Mouse (Mus musculus): ENCODE results near the gene Map3k9. TPM values are rescaled to one million over a fixed set of nuclear protein-coding genes. Genes with fewer than 3 reads are reported as not detected.

Gene Map3k9
- polyA plus RNA-seq, 1 experiment from 2014 or later = 4.2 TPM

DNA sequence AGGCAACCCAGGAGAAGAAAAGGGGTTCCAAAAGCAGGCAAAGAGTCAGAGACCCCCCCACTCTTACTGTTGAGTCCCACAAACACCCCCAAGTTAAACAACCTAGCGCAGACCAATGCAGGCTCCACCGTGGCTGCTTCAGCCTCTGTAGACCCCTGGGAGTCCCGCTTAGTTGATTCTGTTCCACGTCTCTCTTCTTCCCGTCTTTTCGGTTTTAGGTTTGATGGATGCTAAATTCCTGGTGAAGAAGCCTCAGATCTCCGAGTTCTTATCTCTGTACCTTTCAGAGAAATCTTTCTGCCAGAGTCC lies 26.5 kb upstream of the Map3k9 start:
- Histone ChIP-seq H3K27ac (no peak overlapping the region), H3K4me3 (peak overlapping the region; percentile 27), H3K27me3 (no peaks in the 10 kb centered on the region), H3K9ac (peak overlapping the region; percentile 43; the same call in 1 of the 2 replicates), H3K9me3 (replicated peaks) (no peaks in the 10 kb centered on the region), H3K36me3 (ENCODE audit: poor library complexity, severe bottlenecking) (no peaks in the 10 kb centered on the region), H3K4me2 (peak overlapping the region; percentile 59), H3K4me1 (peaks cover 17% of the 10 kb centered on the region)
- 5% methylated on average over 7 of the region's 7 CpGs for WGBS
- ATAC-seq = no peak

DNA sequence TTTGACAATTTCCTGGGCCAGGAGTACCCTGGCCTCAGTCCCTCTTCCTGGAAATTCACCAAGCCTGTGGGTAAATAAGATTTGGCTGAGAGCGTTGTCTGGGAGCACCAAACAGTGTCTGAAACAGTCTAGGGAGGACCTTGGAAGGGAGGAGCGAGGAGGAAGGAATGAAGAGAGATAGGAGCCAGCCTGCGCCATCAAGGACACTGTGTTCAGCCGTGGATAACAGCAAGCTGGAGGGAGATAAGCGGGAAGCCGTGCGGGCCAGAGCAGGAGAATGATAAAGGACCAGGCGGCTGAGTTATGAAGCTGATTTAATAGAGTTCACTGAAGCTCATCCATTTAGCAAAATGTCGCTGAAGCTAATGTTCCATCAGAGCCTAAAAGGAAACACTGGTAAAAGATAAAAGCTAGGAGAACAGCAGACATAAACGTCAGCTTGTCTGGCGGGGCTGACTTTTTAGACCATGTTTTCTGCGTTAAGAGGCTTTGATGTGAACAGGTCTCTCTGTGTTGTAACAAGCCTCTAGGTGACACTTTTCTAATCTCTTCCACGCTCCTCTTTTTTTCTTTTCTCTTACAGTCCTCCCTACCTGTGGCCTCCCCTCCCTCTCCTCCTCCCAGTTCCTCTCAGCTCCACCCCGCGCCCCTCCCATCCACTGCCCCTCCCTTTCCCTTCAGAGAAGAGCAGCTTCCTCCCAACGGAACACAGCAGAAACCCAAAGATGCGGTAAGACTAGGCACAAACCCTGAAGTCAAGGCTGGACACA lies 26.0 kb upstream of the Map3k9 start:
- Histone ChIP-seq H3K27me3 (no peaks in the 10 kb centered on the region), H3K36me3 (ENCODE audit: poor library complexity, severe bottlenecking) (no peaks in the 10 kb centered on the region), H3K9me3 (replicated peaks) (no peaks in the 10 kb centered on the region), H3K9ac (peak overlapping the region; percentile 43; the same call in 1 of the 2 replicates), H3K4me1 (peaks cover 17% of the 10 kb centered on the region), H3K4me2 (peak overlapping the region; percentile 59), H3K4me3 (peak overlapping the region; percentile 27), H3K27ac (no peak overlapping the region)
- no peak for ATAC-seq
- WGBS = 33% methylated on average over 17 of the region's 17 CpGs

DNA sequence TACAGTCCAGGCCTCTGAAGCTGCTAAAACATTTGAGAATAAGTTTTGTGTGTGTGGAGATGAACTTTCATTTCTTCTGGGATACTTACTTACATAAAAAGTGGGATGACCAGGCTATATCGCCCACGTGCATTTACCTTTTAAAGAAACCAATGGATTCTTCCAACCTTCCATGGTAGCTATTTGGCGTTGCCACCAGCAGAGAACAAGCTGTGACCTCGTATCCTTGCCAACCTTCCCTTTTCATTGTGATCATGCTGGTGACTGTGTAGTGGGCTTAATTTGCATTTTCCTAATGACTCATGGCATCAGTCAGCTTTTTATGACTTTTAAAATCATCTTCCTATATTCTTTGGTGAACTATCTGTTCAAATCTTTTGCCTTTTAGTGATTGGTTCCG lies 25.1 kb upstream of the Map3k9 start:
- Histone ChIP-seq H3K27me3 (no peaks in the 10 kb centered on the region), H3K9me3 (replicated peaks) (no peaks in the 10 kb centered on the region), H3K9ac (no peak overlapping the region), H3K27ac (no peak overlapping the region), H3K36me3 (ENCODE audit: poor library complexity, severe bottlenecking) (no peaks in the 10 kb centered on the region), H3K4me3 (no peak overlapping the region), H3K4me1 (peaks cover 17% of the 10 kb centered on the region), H3K4me2 (no peak overlapping the region)
- WGBS = 90% methylated on average over 5 of the region's 5 CpGs
- no peak for ATAC-seq

DNA sequence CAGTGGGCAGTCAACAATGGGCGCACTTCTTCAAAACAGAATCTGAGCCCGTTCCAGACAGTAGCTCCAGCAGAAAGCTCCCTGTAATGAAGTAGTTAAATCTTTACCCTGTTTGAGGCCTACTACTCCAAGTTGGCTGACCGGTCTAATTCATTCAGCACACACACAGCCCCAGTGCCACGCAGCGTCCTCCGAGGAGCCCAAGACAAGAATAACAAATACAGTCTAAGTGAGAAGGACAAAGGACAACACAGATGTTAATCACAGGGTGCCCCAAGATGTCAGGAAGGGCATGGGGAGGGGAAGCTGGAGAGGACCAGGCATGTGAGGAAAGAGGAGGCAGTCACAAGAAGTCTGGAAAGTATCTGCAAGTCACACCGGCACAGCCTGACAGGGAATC lies 22.8 kb upstream of the Map3k9 start:
- Histone ChIP-seq H3K4me3 (no peak overlapping the region), H3K9ac (no peak overlapping the region), H3K9me3 (replicated peaks) (no peaks in the 10 kb centered on the region), H3K4me1 (peaks cover 14% of the 10 kb centered on the region), H3K27me3 (no peaks in the 10 kb centered on the region), H3K36me3 (ENCODE audit: poor library complexity, severe bottlenecking) (no peaks in the 10 kb centered on the region), H3K4me2 (no peak overlapping the region), H3K27ac (no peak overlapping the region)
- no peak for ATAC-seq
- WGBS = 50% methylated on average over 7 of the region's 7 CpGs

DNA sequence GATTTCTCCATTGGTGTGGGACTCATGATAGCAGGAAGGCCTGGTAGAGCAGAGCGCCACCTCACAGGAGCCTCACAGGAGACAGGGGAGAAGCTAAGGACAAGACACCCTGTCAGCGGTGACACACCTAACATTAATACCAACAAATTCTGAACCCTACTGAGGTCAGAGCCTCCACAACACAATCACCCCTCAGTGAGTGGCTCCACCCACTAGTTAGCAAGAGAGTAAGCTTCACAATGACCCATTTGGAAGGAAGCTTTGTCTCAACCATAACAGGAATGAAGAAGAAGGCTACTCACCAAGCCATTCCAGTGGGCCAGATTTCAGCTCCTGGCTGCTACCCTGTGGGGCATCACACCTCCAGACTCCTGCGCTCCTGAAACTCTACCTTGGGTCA lies 22.0 kb upstream of the Map3k9 start:
- H3K27me3 ChIP-seq = no peaks in the 10 kb centered on the region
- H3K36me3 ChIP-seq (ENCODE audit: poor library complexity, severe bottlenecking) = no peaks in the 10 kb centered on the region
- no peak for ATAC-seq
- H3K4me3 ChIP-seq = no peak overlapping the region
- peaks cover 10% of the 10 kb centered on the region for H3K4me1 ChIP-seq
- no peak overlapping the region for H3K27ac ChIP-seq
- H3K9me3 ChIP-seq (replicated peaks) = no peaks in the 10 kb centered on the region
- H3K4me2 ChIP-seq = no peak overlapping the region
- 99% methylated on average over 3 of the region's 3 CpGs for WGBS
- H3K9ac ChIP-seq = no peak overlapping the region

DNA sequence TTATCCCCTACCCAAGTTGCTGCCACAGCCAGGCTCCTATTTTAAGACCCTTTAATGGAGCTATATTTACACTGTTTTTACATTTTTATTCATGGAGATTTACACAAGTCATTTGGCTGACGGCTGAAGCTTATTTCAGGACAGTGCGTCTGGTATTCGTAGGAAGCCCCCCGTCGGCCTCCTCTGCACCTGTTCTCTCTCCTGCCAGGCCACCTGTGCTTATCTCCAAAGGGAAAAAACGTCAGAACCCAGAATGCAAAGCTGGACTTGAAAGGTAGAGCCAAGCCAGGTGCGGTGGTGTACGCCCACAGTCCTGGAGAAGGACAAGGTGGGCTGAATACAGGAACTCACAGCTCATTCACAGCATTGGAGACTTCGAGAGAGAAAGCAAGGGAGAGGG lies 20.2 kb upstream of the Map3k9 start:
- Histone ChIP-seq H3K4me1 (no peaks in the 10 kb centered on the region), H3K9ac (no peak overlapping the region), H3K27ac (no peak overlapping the region), H3K4me2 (no peak overlapping the region), H3K9me3 (replicated peaks) (no peaks in the 10 kb centered on the region), H3K4me3 (no peak overlapping the region), H3K36me3 (ENCODE audit: poor library complexity, severe bottlenecking) (no peaks in the 10 kb centered on the region), H3K27me3 (no peaks in the 10 kb centered on the region)
- 88% methylated on average over 9 of the region's 9 CpGs for WGBS
- ATAC-seq = no peak

DNA sequence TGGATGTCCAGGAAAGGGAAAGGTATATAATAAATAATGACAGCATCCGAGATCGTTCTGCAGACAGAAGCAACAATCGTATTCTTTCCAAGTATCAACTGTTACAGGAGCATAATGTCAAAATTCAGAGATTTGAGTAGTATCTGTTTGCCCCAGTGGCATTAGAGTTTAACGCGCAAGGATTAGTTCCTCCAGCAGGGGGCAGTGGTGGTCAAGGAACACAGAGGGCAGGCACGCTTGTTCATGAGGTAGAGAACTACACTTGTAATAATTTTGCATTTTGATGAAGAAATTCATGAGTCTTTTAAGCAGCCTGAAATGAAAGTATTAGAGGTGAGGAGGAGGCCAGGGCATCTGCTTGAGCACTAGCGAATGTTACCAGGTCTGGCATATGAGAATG lies 15.6 kb upstream of the Map3k9 start:
- no peak overlapping the region for H3K9ac ChIP-seq
- H3K4me1 ChIP-seq = no peaks in the 10 kb centered on the region
- no peak overlapping the region for H3K4me3 ChIP-seq
- H3K27me3 ChIP-seq = no peaks in the 10 kb centered on the region
- no peak overlapping the region for H3K4me2 ChIP-seq
- H3K27ac ChIP-seq = no peak overlapping the region
- no peaks in the 10 kb centered on the region for H3K36me3 ChIP-seq (ENCODE audit: poor library complexity, severe bottlenecking)
- 0 out of 2 replicates have a peak, but pooled peaks have one; percentile 50 for ATAC-seq
- H3K9me3 ChIP-seq (replicated peaks) = no peaks in the 10 kb centered on the region
- WGBS = 8% methylated on average over 7 of the region's 7 CpGs

DNA sequence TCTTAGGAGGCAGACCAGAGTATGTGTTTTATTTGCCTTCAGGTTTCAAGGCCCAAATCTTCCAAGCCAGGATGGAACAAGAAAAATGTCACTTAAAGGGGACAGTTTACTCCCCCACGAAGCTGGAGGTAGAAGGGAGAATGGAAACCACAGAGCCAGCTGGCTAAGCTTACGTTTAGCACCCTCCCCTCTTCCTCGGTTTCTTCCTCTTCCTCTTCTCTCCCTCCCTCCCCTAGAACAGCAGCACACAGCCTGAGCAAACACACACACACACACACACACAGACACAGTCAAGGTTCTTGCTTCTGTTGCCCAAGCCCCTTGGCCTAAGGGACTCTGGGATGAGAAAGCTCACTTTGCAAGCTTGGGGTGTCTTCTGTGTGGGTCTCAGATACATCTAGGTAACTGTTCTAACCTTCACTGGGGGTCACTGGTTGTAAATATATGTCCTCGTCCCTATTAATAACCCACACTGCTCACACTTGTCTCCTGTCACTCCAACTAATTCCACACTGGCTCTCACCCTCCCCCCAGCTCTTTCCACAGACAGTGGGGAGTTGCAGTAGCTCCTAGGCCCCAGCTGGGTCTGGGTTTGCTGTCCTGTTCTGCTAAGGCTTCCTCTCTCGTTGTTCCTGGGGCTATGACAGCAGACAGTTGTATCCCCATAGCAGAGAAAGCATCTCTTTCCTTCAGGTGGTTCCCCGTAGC lies 11.7 kb upstream of the Map3k9 start:
- no peak overlapping the region for H3K4me3 ChIP-seq
- H3K4me1 ChIP-seq = no peaks in the 10 kb centered on the region
- H3K36me3 ChIP-seq (ENCODE audit: poor library complexity, severe bottlenecking) = no peaks in the 10 kb centered on the region
- ATAC-seq = no peak
- H3K4me2 ChIP-seq = no peak overlapping the region
- 72% methylated on average over 6 of the region's 6 CpGs for WGBS
- H3K27me3 ChIP-seq = no peaks in the 10 kb centered on the region
- no peak overlapping the region for H3K27ac ChIP-seq
- no peaks in the 10 kb centered on the region for H3K9me3 ChIP-seq (replicated peaks)
- H3K9ac ChIP-seq = no peak overlapping the region

DNA sequence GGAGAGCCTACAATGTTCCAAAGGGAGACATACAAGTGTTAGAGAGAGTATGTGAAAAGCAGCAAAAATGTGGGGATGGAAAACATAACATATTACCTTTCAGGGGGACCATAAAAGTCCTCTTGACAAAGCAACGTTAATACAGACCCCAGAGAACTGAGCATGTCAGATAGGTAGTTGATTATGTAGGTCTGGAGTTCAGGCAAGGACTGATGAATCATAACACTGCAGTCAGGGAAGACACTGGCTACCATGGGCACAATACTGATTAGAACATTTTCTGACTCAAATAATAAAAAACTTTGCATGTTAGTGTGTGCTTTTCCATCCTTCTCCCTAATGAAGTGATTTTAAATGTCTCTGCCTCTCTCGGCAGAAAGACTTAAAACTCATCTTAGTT lies 8.5 kb upstream of the Map3k9 start:
- H3K4me2 ChIP-seq = no peak overlapping the region
- WGBS = 63% methylated on average over 2 of the region's 2 CpGs

DNA sequence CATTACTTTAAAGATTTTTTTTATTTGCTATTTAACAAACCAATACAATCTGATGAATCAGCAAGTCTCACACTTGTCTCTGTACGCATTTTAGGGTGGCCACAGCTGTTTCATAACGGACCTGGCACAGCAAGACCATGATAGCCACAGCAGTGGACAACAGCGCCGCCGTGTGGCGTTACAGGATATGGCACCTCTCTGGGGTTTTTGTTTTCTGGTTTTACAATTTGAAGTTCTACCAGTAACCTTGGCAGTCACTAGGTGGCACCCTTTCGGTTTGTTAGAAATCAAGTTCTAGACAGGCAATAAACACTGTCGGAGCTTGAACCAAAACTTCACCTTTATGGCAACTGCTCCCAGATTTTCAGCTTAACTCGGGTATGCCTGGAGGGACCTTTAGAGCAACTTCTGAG lies 7.7 kb upstream of the Map3k9 start:
- H3K9me3 ChIP-seq (replicated peaks) = no peaks in the 10 kb centered on the region
- 0 out of 2 replicates have a peak overlapping the region, but pooled peaks have one; percentile 10 for H3K4me2 ChIP-seq
- ATAC-seq = peak; percentile 65; the same call in 1 of the 2 replicates
- WGBS = 3% methylated on average over 9 of the region's 9 CpGs
- H3K9ac ChIP-seq = no peak overlapping the region
- no peak overlapping the region for H3K27ac ChIP-seq
- no peak overlapping the region for H3K4me3 ChIP-seq
- peaks cover under 1% of the 10 kb centered on the region; the same call in 1 of the 2 replicates for H3K27me3 ChIP-seq
- no peaks in the 10 kb centered on the region for H3K4me1 ChIP-seq
- no peaks in the 10 kb centered on the region for H3K36me3 ChIP-seq (ENCODE audit: poor library complexity, severe bottlenecking)

More for the DNA sequence above, 8.5 kb upstream of the Map3k9 start:
- no peaks in the 10 kb centered on the region for H3K4me1 ChIP-seq
- no peak overlapping the region for H3K9ac ChIP-seq
- no peak for ATAC-seq
- H3K9me3 ChIP-seq (replicated peaks) = no peaks in the 10 kb centered on the region
- no peaks in the 10 kb centered on the region for H3K27me3 ChIP-seq
- no peak overlapping the region for H3K4me3 ChIP-seq
- H3K27ac ChIP-seq = no peak overlapping the region
- no peaks in the 10 kb centered on the region for H3K36me3 ChIP-seq (ENCODE audit: poor library complexity, severe bottlenecking)

DNA sequence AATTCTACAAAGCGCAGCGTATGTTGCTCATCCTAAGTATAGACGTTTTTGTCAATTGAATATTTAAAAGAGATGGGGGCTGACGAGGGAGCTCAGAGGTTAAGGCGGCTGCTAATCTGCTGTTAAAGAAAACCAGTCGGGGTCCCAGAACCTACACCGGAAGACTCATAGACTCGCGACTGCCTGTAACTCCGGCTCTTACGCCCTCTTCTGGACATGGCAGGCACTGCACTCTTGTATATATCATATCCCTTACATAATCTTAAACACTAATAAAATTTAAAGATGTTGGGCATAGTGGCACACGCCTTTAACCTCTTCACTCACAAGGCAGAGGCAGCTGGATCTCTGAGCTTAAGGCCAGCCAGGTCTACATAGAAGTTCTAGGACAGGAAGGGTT lies 6.3 kb upstream of the Map3k9 start:
- Histone ChIP-seq H3K27ac (no peak overlapping the region), H3K9me3 (replicated peaks) (no peaks in the 10 kb centered on the region), H3K27me3 (peaks cover 13% of the 10 kb centered on the region; the same call in 1 of the 2 replicates), H3K4me3 (no peak overlapping the region), H3K9ac (no peak overlapping the region), H3K4me2 (no peak overlapping the region), H3K4me1 (no peaks in the 10 kb centered on the region), H3K36me3 (ENCODE audit: poor library complexity, severe bottlenecking) (no peaks in the 10 kb centered on the region)
- 47% methylated on average over 12 of the region's 12 CpGs for whole genome bisulfite sequencing
- no peak for ATAC-seq

DNA sequence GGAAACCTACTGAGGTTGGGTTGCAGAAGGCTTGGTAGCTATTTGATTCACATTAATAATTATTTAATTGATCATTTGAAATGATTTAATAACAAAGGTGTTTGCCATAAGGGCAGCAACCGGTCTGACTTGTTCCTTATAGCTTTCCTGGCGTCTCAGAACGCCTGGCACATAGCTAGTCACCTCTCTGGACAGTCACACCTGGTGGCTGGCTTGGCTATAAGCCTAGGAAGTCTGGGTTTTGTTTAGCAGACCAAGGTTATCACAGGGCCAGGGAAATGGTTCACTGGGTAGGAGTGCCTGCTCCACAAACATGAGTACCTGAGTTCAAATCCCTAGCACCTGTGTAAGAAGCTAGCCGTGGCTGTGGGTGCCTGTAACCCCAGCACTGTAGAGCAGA lies 2.3 kb upstream of the Map3k9 start:
- Histone ChIP-seq H3K27me3 (peaks cover 17% of the 10 kb centered on the region; the same call in 1 of the 2 replicates), H3K9me3 (replicated peaks) (no peaks in the 10 kb centered on the region), H3K27ac (no peak overlapping the region), H3K4me1 (peaks cover 24% of the 10 kb centered on the region), H3K9ac (no peak overlapping the region), H3K4me3 (no peak overlapping the region), H3K36me3 (ENCODE audit: poor library complexity, severe bottlenecking) (no peaks in the 10 kb centered on the region), H3K4me2 (no peak overlapping the region)
- ATAC-seq = no peak
- WGBS = 89% methylated on average over 4 of the region's 4 CpGs

Data from forebrain, embryonic 13.5 days (tissue).